Mouse (Mus musculus) c-Kit-positive CD71-positive TER-119-positive erythroid progenitor cells, embryonic 14.5 days (primary cell): ENCODE measurements around the gene D430041D05Rik.

ENCODE experiments used
- DNase-seq: peaks from one replicate; pipeline ENCODE4 v3.0.0-alpha.2; 2013; ENCODE audit warnings: low spot score

The D430041D05Rik gene

DNA sequence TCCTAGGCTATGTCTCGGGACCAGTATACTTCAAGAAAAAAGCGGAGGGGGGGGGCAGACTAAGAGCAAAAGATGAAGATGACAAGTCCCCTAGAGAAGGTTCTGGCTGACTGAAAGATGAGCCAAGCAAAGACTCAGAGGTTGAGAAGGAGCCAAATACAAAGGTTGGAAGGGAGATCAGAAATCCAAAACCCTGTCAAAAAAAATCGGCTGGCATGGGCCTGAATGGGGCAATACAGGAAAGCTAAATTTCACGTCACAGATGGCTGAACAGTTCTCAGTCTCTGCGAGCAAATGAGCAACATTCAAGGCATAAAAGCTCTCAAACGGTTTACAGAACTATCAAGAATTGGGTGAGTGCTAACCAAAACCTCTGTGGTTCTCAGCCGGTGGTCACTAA lies 2.5 kb downstream of the D430041D05Rik start:
- no peak for DNase-seq

DNA sequence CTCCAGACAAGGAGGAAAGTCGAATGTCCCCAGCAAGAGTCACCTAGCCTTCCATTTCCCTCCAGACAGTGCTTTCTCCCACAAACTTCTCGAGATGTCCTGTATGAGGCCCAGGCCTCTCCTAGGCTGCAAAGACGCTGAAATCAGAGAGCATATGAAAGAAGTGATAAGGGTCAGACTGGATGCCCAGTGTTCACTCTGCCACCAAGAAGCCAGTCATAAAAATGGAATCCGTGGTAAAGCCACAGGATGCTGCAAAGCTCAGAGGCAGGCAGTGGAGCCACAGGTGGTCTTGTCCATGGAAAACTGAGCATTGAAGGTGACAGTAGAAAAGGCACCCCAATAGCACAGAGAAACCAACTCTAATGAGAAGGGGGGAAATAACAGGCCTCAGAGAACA lies 2.9 kb downstream of the D430041D05Rik start:
- DNase-seq = no peak

GRCm38 (mm10) chr2:104404036-104404435 lies 6.8 kb downstream of the D430041D05Rik start:
- DNase-seq = no peak

DNA sequence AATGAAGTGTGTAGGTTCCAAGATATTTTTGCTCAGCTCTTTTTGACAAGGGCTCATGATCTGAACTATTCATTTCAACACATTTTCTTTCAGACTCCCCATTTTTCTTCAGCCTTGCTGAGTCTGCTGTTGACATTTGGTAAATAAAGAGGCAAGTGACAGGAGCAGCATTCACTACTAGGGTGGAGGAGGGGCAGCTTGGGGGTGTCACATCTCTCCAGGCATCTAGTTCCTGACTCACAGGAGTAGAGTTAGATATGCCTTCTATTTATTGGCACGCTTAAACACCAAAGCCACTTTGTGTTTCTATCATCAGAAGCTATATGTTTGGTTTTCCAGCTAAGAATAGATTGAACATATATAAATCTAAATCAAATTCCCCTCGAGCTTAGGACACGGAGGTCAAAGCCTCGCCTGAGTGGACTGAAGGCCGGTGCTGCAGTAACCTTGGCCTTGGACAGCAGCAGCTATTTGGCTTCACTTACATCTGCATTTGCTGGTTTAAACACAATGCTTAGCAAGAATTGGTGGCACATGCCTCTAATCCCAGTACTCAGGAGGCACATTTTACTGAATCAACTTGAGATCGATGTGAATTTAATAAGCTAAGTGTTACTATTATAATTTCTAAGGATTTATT lies 12.0 kb downstream of the D430041D05Rik start:
- no peak for DNase-seq

DNA sequence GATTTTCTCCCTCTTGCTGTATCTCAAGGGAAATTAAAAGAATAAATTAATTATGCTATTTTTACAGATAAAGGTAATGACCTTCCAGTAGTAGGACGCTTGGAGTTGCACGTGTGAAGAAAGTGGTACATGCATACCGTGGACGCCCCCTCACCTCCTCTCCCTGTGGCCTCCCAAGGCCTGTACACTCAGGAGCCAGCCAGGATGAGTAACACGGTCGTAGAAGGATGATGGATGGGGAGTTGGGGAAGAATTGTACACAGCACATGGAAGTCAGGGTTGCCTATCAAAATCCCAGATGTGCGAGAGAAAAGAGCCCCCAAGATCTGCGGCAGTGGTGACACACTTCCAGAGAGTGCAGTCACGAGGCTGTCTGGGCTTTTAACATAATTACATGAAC lies 14.9 kb downstream of the D430041D05Rik start:
- no peak for DNase-seq

DNA sequence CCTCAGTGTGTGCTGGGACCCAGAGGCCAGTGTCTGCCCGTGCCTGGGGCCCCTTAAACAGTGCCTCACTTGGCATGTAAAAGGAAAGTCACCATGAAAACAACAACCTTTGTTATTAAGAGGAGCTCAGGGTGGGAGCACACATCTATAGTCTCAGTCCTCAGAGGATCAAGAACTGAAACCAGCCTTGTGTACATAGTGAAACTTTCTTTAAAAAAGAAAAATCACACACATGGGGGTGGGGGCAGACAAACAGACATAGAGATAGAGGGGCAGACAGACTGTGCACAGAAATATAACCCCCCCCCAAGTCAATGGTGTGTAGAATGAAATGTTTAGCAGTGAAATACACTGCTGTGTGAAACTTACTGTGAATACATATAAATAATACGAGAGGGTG lies 16.0 kb downstream of the D430041D05Rik start:
- no peak for DNase-seq

DNA sequence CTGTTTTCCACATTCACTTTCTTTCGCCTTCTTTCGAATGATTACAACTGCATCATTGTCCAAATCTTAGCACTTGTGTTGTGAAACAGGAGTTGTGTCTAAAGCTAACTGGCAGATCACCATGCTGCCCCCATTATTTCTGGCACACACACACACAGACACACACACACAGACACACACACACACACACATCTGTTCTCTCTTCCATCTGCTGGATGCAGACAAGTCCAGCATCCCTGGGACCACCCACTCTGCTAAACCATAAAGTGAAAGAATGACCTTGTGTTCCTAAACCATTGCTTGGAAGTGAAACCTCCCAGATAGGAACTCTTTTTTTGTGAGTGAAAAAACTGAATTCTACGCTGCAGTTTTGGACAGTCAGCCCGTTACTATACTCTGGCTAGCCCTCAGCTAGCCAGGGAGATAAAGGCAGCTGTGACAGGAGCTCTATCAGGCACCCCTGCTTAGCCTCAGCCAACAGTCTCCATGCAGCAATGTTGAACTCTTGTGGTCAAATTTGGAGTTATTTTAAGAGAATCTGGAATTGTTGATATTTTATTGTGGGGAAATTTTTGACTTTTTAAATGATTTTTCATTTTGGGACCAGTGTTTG lies 18.0 kb downstream of the D430041D05Rik start:
- DNase-seq = no peak

DNA sequence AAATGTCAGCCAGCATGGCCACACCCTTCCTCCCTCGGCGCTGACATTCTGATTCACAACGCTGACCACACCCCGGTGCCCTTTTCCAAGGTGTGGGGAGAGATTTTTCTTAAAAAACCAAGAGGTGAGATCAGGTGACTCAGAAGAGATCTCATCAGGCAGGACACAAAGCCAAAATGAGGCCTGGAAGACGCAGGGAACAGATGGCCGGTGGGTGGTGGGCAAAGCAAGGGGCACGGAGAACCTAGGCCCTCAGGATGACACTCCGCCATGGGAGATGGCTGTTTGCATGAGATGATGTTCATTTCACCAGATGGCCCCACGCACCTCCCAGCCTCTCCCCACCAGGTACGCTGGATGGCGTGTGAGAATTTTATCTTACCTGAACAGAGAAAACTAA lies 21.6 kb downstream of the D430041D05Rik start:
- no peak for DNase-seq

DNA sequence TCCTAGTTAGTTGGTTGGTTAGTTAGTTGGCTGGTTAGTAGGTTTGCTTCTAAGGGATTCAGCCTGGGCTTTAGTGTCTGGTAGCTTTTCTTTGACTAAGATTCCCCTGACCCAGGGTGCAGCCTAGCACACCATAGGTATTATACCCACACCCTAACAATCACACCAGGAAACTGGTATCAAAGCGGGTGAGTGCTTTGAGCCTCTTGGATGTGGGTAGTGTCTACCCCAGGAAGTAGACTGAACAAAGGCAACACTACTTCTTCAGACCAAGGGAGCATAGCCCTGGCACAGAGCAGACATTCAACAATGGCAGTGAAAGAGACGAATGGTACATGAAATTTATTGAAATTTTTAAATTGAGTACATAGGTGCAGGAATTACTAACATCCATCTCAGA lies 24.9 kb downstream of the D430041D05Rik start:
- DNase-seq = no peak

DNA sequence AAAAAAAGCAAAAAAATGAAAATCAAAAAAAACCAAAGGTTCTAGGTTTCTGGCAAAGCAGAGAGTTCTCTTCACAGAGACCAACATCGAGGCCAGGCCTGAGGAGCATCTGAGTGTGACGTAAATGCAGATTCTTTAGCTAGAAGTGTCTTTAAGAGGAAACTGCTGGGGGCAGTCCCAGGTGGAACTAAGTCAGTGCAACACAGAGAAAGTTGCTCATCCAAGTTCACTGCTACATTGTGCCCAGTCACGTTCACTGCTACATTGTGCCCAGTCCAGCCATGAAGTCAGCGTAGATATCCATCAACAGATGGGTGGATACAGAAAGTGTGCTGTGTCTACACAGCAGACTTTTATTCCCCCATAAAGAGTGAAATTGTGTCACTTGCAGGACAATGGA lies 27.2 kb downstream of the D430041D05Rik start:
- DNase-seq = no peak

DNA sequence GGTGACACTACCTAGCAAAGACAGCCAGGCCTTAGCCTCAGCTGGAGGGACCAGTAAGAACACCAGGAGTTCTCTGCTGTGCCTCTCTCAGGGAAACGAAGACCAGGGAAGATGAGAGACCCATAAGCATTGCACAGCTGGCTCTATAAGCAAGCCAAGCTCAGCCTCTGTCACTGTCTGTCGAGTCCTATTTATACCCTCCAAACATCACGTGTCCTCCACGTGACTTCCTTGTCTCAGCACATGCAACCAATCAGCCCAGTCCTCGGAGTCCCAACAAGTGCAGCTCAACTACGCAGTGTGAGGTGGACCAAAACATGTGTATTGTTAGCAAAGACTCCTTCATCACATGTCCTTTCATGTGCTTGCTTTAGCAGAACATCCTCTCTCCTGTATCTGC lies 28.0 kb downstream of the D430041D05Rik start:
- DNase-seq = no peak

DNA sequence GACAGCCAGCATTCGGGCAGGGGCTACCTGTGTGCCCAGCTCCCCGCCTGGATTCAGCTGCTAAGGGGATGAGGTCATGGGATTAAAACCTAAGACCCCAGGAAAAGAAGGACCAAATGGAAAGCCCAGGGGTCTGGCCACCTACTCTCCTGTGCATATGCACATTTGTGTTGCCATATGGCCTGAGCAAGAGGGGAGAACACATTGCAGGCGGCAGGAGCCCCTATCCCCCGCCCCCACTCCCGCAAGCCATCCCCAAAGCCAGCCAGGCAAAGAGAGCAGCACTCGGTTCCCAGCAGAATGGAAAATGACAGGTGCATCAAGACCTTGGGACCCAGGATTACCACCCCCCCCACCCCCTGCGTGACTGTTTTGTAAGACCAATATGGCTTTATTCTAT lies 31.5 kb downstream of the D430041D05Rik start:
- no peak for DNase-seq

DNA sequence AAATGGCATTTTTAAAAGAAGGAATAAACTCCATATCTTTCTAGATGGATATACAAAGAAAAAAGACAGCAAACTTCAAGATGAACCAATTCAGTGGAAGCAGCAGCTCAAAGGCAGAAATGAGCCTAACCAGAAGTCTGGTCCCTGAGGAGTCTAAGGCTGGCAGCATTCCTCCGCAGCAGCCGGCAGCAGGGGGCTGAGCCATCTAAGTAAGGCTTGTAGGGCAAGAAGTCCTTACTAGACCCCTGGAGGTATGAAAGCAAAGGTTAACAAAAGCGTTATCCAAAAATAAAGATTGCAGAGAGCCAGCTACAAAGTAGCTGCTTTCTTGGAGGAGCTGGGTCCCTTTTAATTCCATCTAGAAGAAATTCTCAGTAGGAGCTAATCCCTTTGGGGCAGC lies 32.0 kb downstream of the D430041D05Rik start:
- no peak for DNase-seq

DNA sequence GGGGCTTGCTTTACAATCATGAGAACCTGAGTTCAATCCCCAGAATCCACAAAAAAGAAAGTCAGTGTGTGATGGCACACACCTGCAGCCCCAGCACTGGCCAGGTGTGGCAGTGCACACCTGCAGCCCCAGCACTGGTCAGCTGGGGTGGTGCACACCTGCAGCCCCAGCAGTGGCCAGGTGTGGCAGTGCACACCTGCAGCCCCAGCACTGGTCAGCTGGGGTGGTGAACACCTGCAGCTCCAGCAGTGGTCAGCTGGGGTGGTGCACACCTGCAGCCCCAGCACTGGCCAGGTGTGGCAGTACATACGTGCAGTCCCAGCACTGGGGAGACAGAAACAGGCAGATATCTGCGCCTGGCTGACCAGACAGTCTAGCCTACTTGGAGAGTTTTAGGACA lies 32.8 kb downstream of the D430041D05Rik start:
- DNase-seq = no peak

DNA sequence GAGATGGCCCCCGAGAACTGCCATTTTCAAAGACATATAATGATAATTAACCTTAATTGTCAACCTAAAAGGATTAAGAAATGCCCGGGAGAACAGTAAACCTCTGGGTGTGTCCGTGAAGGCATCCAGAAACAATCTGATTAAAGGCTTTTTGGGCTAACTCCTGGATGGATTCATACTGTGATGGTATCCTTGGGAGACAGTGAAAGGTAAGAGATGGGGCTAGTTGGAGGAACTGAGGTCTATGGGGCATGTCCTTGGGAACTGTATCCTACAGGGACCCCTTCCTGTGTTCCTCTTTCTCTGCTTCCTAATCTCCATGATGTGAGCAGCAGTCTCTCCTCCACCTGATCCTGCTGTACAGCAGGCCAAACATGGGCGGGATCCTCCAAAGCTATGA lies 38.7 kb downstream of the D430041D05Rik start:
- no peak for DNase-seq

- no peak for DNase-seq
Measured at GRCm38 (mm10) chr2:104371606-104372130, 39.1 kb downstream of the D430041D05Rik start.

GRCm38 (mm10) chr2:104367836-104368298 lies 42.9 kb downstream of the D430041D05Rik start:
- DNase-seq = no peak

DNA sequence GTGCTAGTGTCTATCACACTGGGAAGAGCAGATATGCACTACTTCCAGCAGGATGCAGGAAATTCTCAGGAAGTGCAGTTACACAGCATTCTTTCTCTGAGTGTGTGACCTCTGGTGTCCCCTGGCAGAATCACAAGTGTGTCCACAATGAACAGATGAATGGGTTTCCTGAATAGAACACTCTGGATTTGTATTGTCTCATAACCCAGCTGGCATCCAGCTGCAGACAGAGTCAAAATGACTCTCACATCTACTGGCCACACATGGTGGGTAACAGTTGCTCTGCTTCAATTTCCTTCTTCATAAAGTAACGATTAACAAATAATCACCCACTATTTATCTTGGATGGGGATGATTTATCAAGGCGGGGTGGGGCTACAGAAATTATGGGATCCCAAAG lies 43.5 kb downstream of the D430041D05Rik start:
- no peak for DNase-seq

- no peak for DNase-seq
Measured at GRCm38 (mm10) chr2:104359305-104359704, 51.5 kb downstream of the D430041D05Rik start.

- no peak for DNase-seq
Measured at GRCm38 (mm10) chr2:104358881-104359280, 51.9 kb downstream of the D430041D05Rik start.

GRCm38 (mm10) chr2:104356531-104356930 lies 54.3 kb downstream of the D430041D05Rik start:
- DNase-seq = no peak

GRCm38 (mm10) chr2:104354117-104354516 lies 56.7 kb downstream of the D430041D05Rik start:
- DNase-seq = no peak

DNA sequence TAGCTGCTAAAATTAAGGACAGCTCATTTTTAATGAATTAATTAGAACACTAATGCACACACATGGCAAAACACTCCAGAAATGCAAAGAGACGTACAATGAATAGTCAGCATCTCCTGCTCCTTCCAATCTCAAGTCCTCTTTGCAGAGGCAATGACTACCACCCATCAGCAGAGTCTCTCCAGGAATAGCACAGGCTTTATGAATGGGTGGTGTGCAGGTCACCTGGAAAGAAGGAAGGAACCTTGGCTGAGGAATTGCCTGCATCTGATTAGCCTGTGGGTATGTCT lies 58.7 kb downstream of the D430041D05Rik start:
- DNase-seq = no peak
